Mouse (Mus musculus): ENCODE results near the gene Sec24b.

Gene Sec24b

DNA sequence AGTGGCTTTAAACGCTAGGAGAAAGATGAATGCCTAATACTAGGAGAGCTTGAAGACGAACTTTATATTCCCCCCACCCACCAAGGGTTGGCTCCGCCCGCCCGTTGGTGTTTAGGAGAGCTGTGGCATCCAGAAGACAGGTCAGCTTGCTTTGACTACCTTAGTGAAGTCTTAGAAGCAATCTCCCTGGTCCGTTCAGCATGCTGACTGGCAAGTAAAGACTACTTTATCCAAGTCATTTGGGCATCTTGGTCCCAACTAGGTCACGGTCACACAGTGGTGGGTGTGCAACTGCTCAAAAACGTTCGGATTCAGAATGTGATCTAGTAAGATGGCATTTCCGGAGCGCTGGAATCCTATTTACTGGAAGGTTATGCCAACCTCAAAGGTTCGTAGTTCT is at the start of gene Sec24b:
Gene Sec24b, minus strand, starts transcription at position 273 of the 400 bp plus-strand sequence.
- peak; percentile 53 to 86 for DNase-seq (ENCODE audit: inconsistent age in 2 of 2, low spot score in 1 of 2)

DNA sequence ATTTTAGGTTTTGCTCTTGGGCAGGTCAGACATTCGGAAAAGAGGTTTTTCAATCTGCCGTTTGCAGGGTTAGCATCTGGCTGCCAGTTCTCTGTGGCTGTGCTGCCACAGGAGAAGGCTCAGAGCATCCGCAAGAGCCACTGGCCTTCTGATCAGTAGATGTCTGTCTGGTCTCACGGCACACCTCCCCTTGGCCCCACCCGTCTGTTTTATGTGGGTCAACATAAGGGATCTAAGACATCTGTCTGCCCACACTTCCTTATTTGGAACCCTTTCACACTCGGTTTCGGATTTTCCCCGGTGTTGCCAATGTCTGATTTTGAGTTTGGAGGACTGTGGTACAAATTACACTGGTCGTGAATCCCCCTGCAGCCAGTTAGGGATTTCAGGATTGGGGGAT is 43.1 kb upstream of the Sec24b start:
- DNase-seq (ENCODE audit: inconsistent age in 2 of 2, low spot score in 1 of 2) = no peak

- DNase-seq (ENCODE audit: inconsistent age in 2 of 2, low spot score in 1 of 2) = peak in 1 of 2 experiments; percentile 50
Observed at GRCm38 (mm10) chr3:130103486-130103885, 42.1 kb upstream of the Sec24b start.

- DNase-seq (ENCODE audit: inconsistent age in 2 of 2, low spot score in 1 of 2) = peak; percentile 16 to 79
Observed at GRCm38 (mm10) chr3:130095160-130095781, 33.9 kb upstream of the Sec24b start.

DNA sequence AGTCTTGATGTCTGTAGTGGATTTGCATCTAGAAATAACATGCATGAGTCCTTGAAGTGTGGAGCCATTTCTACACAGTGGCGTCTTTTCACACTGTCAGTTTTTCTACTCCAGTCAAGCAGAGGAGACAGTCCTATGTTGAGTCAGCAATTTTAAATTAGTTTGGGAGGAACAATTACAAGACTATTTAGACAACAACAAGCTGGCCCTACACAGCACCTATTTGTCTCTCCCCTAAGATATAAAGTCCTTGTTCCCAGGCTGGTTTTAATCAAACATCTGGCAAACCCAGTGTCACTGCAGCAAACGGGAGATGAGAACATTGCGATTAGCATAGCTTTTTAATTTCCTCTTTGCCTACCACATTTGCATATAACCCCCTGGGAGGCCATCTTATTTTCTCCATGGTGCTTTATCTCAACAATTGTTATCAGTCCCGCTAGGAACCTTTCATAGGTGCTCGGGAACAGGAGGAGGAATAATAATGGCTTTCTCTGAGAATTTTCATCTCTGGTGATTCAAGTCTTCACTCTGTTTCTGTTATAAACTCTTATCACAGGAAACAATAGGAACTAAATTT is 32.9 kb upstream of the Sec24b start:
- no peak for DNase-seq (ENCODE audit: inconsistent age in 2 of 2, low spot score in 1 of 2)

DNA sequence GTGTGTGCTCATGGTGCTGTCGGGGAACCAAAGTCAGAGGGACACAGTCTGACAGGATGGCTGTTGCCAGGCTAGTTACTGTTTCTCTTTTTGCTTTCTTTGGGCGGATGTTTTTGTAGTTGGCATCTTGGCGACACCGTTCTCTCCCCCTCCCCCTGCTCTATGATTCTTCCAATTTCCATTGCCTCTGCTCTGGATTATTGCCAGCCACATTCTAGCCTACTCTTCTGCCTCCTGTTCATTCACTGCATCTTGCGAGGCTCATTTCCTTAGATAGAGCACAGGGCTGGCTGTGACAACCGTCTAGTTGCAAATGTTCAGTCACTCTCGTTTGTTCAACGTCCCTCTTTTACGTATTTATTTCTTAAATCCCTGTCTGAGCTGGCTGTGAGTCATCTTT is 29.1 kb upstream of the Sec24b start:
- DNase-seq (ENCODE audit: inconsistent age in 2 of 2, low spot score in 1 of 2) = no peak

- DNase-seq (ENCODE audit: inconsistent age in 2 of 2, low spot score in 1 of 2) = no peak
Observed at GRCm38 (mm10) chr3:130088654-130089053, 27.3 kb upstream of the Sec24b start.

DNA sequence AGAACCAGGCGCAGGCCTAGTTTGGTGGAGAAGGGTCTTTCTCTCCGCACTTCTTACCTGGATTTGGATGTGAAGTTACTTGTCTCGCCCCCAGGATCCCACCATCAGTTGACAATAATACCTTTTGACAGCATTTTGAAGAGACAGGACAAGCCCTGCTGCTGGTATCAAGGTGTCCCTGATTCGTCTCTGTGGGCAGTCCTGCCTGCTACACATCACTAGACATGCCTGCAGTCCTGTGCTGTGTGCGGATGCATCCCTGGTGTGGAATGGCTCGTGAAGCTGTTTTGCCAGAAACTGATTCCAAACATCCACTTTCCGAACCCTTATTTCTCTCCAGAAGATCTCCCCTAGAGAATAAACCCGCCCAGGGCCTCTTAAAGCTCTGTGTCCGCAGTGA is 26.1 kb upstream of the Sec24b start:
- no peak for DNase-seq (ENCODE audit: inconsistent age in 2 of 2, low spot score in 1 of 2)

GRCm38 (mm10) chr3:130086372-130087080 is 25.2 kb upstream of the Sec24b start:
- no peak for DNase-seq (ENCODE audit: inconsistent age in 2 of 2, low spot score in 1 of 2)

DNA sequence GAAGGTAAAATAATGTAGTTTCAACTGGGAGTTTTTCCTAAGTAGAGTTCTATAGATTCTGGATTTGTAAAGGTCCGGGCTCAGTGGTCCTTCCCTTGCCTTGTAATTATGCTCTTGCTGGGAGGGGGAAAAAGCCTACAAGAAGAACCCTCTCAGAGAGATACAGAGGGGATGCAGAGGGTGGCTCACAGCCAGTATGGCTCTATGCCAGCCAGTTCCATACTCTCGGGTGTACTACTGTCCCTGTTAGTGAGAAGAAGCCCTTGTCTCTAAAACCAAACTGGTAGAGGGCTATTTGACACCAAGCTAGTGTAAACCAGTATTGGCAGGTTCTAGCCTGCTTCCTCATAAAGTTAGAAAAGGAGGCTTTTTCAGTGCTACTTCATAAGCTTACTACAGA is 22.0 kb upstream of the Sec24b start:
- no peak for DNase-seq (ENCODE audit: inconsistent age in 2 of 2, low spot score in 1 of 2)

DNA sequence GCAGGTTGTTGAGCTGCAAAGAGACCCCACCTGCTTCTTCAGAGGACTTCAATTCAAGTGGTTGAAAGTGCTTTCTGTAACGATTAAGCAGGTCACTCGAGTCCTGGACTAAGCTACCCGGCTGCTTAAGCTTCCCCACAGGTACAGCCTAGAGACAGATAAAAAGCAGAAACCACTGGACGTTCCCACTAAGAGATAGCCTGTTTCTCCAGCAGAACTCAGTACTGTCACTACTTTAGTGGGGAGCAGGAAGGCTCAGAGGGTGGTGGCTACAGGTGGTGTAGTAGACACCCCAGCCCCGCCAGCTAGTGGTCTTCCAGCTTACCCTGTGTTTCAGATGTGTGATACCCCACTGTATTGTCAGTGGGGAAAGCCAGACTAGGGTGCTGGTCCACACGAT is 19.3 kb upstream of the Sec24b start:
- no peak for DNase-seq (ENCODE audit: inconsistent age in 2 of 2, low spot score in 1 of 2)

- peak; percentile 61 to 91 for DNase-seq (ENCODE audit: inconsistent age in 2 of 2, low spot score in 1 of 2)
Observed at GRCm38 (mm10) chr3:130079794-130080193, 18.4 kb upstream of the Sec24b start.

- no peak for DNase-seq (ENCODE audit: inconsistent age in 2 of 2, low spot score in 1 of 2)
Observed at GRCm38 (mm10) chr3:130077291-130077690, 15.9 kb upstream of the Sec24b start.

GRCm38 (mm10) chr3:130075746-130076145 is 14.4 kb upstream of the Sec24b start:
- no peak for DNase-seq (ENCODE audit: inconsistent age in 2 of 2, low spot score in 1 of 2)

- peak in 1 of 2 experiments; percentile 71 for DNase-seq (ENCODE audit: inconsistent age in 2 of 2, low spot score in 1 of 2)
Observed at GRCm38 (mm10) chr3:130073085-130073484, 11.7 kb upstream of the Sec24b start.

DNA sequence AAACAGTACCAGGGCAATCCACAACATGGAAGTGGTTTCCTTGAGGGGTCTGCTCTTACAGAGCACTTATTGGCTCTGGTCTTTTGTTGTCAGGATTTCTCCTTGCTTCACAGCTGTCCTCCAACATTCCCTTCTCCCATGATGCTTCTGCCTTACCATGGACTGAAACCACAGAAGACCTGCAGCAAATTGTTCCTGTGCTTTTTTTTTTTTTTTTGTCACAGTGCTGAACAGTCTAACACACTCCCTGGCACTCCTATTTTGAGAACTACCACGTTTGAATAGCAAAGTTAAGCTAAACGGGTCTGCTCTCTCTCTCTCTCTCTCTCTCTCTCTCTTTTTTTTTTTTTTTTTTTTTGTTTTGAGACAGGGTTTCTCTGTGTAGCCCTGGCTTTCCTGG is 10.6 kb upstream of the Sec24b start:
- no peak for DNase-seq (ENCODE audit: inconsistent age in 2 of 2, low spot score in 1 of 2)

DNA sequence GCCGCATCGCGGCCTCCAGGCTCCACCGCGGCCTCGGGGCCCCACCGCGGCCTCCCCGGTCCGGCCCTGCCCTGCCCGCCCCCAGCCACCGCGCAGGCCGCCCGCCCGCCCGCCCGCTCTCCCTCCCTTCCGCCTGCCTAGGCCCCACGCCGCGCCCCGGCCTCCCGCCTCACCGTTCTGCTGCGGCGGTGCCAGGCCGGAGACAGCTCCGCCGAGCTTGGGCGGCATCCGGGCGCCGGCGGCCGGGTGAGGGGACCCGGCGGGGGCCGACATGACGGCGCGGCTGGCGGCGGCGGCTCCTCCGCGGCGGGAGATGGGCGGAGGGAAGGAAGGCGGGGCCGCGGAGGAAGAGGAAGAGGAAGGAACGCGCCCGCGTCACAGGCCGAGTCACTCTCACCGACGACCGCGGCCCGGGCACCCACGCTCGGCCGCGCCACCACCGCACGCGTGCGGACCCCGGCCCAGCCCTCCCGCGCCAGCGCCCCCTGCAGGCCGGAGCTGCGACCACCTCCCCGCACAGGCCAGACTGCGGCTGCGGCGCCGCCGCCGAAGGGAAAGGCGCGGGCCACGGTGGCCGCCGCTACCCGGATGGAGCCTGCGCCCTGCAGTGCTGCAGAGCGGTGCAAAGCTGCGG is 840 bp downstream of the Sec24b start:
- DNase-seq (ENCODE audit: inconsistent age in 2 of 2, low spot score in 1 of 2) = peak; percentile 88 to 95

GRCm38 (mm10) chr3:130059805-130060395 is 1.5 kb downstream of the Sec24b start:
- DNase-seq (ENCODE audit: inconsistent age in 2 of 2, low spot score in 1 of 2) = peak; percentile 44 to 76

DNA sequence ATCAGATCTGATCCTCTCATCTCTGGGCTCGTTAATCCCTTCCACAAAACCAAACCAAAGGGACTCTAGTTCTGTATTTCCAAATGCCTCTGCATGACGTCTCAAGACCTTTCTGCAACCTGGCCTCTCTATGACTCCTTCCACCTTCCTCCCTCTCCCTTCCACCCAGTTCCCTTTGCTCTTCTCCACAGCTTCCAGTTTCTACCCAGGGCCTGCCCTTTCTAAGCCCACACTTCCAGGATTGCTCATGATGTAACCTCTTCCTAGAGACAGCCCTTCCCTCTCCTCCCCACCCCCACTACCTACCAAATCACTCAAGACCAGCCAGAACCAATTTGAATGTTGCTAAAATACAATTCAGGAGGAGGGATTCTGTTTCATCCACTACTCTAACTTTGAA is 2.9 kb downstream of the Sec24b start:
- DNase-seq (ENCODE audit: inconsistent age in 2 of 2, low spot score in 1 of 2) = peak in 1 of 2 experiments; percentile 57

DNA sequence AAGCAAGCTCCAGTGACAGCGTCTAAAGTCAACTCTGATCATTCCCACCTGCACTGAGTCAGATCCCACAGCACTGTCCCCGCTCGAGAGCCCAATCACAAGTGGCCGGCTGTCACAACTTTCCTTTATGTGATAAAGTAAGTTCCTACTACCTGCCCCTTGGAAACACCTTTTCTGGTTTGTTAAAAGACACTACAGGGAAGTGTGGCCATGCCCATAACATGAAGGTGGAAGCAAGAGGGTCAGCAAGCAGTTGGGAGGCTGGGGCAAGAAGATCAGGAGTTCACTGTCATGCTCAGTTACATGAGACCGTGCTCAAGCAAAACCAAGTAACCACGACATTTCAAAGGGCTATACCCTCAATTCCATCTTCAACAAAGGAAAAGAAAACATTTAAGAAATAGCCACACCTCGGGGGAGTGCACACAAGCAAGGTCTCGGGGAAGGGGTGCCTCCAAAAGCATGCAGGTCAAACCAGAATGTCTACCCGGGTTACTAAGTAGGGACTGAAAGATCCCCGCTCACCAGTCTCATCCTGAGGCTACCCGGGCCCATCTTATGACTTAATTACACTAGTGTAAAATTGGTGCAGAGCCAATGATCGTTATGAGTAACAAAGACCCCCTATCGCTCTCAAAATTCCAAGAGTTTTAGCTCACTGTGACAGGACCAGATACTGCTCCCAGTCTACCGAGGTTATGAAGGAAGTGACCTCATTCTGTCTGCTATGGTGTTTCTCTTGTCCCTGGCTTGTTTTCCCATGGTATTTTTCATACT is 3.6 kb downstream of the Sec24b start:
- DNase-seq (ENCODE audit: inconsistent age in 2 of 2, low spot score in 1 of 2) = no peak

All from adrenal gland, adult (tissue).